Mouse (Mus musculus) embryonic facial prominence, embryonic 11.5 days (tissue): ENCODE results near the gene Casd1. TPM values are rescaled to one million over a fixed set of nuclear protein-coding genes. Genes with fewer than 3 reads are reported as not detected.
"Not testable (repeated sequence)": the region's sequence is repeated elsewhere in the genome, so short reads cannot be mapped to it uniquely, and the experiment has no call there.

Experiments used
- ATAC-seq: fragments of 200-750 bp; cut with Nextera tagmentation; replicated peaks from 2 replicates; pipeline ENCODE4 v1.8.0; 2017; ENCODE audit warnings: low read depth; ENCODE audit not compliant: insufficient number of reproducible peaks, low FRiP score, low TSS enrichment
- DNase-seq: peaks from one replicate; pipeline ENCODE4 v3.0.0-alpha.2; 2015; ENCODE audit warnings: low spot score
- H3K27ac ChIP-seq: fragments of 300-500 bp; sonication (generic); replicated peaks from 2 replicates; pipeline ENCODE4 v1.5.1; 2014; ENCODE audit warnings: mild to moderate bottlenecking, low read depth, low read length, control low read depth
- H3K27me3 ChIP-seq: fragments of 300-500 bp; sonication (generic); 2 replicates; pipeline ENCODE4 v1.6.1; 2014; ENCODE audit warnings: mild to moderate bottlenecking, low read length, moderate library complexity, mixed read lengths; ENCODE audit not compliant: control insufficient read depth, insufficient read depth
- H3K36me3 ChIP-seq: fragments of 300-500 bp; sonication (generic); replicated peaks from 2 replicates; pipeline ENCODE4 v1.6.1; 2014; ENCODE audit warnings: low read depth, mild to moderate bottlenecking, low read length, moderate library complexity, mixed read lengths; ENCODE audit not compliant: control insufficient read depth, insufficient read depth
- H3K4me1 ChIP-seq: fragments of 300-500 bp; sonication (generic); 2 replicates; pipeline ENCODE4 v1.6.1; 2014; ENCODE audit warnings: low read length, mixed read lengths; ENCODE audit not compliant: control insufficient read depth, insufficient read depth
- H3K4me2 ChIP-seq: fragments of 300-500 bp; sonication (generic); 2 replicates; pipeline ENCODE4 v1.6.1; 2014; ENCODE audit warnings: low read depth, mild to moderate bottlenecking, control low read depth, low read length, moderate library complexity
- H3K4me3 ChIP-seq: fragments of 300-500 bp; sonication (generic); 2 replicates; pipeline ENCODE4 v1.5.1; 2014; ENCODE audit warnings: low read depth, low read length, control low read depth
- H3K9ac ChIP-seq: fragments of 300-500 bp; sonication (generic); replicated peaks from 2 replicates; pipeline ENCODE4 v1.6.1; 2014; ENCODE audit warnings: mild to moderate bottlenecking, control low read depth, low read length
- H3K9me3 ChIP-seq: fragments of 300-500 bp; sonication (generic); replicated peaks from 2 replicates; pipeline ENCODE4 v1.6.1; 2016; ENCODE audit warnings: mild to moderate bottlenecking, low read length, inconsistent platforms, mixed read lengths; ENCODE audit not compliant: control insufficient read depth
- WGBS: fragments of 180-500 bp; shearing (Covaris S2); extraction: QIAGEN DNeasy Blood & Tissue Kit; methylation state at CpG from one replicate; pipeline ENCODE4 v1.1.7; 2014; 5-methylcytosine and 5-hydroxymethylcytosine counted together
- polyA plus RNA-seq: library from polyadenylated mRNA; unstranded; fragments of >200 nt; fragmentation: Nextera tagmentation; extraction: Ambion mirVana; gene quantifications from 2 replicates; pipeline ENCODE4 v1.2.1, GENCODE M21; 2014

Casd1 gene
- polyA plus RNA-seq, 1 experiment from 2014 or later: 61.6 TPM

DNA sequence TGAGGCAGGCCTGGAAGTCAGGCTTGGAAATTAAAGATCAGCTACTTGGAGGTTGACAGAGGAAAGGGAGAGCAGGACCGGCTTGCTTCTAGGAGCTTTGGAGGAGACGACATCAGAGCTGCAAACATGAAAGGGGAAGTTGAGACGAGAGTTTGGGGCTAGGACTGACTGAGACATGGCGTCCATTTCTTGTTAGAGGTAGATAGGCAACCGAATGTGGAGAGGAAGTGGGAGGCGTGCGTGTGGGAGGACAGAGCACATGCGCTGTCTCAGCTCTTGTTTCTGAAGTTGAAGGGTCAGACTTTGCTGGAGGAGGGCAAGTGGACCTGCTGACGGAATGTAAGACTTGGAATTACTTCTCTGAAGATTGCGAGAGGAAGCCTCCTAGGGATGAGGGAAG, 17.3 kb downstream of the Casd1 start:
- H3K36me3 ChIP-seq: peaks cover 3% of the 10 kb centered on the region; the same call in 1 of the 2 replicates
- ATAC-seq (no peak), DNase-seq (no peak)
- H3K4me1 ChIP-seq: no peaks in the 10 kb centered on the region
- H3K9ac ChIP-seq: no peak overlapping the region
- no peak overlapping the region for H3K4me3 ChIP-seq
- 84% methylated on average over 10 of the region's 10 CpGs for WGBS
- H3K4me2 ChIP-seq: no peak overlapping the region
- H3K27me3 ChIP-seq: no peaks in the 10 kb centered on the region
- H3K9me3 ChIP-seq: no peaks in the 10 kb centered on the region
- no peak overlapping the region for H3K27ac ChIP-seq

DNA sequence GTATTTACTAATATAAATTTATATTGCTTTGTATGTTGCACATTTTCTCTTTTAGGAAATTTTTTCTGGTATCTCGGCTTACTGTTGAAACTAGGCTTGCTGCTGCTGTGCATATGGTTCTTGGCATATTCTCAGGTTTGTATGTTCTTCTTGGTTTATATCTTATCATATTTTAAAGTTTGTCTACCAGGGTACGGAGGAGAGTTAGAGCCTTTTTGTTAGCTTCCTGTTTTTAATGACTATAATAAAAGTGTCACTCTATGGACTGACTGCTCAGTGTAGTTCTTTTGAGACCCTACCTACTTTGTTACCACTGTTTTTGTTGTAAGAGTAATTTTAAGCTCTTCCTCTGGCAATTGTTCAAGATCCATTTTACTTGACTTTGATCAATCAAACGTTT, 30.8 kb downstream of the Casd1 start:
- H3K27me3 ChIP-seq: no peaks in the 10 kb centered on the region
- DNase-seq: no peak
- no peak overlapping the region for H3K4me2 ChIP-seq
- WGBS: 74% methylated on average over 3 of the region's 3 CpGs
- no peak overlapping the region for H3K9ac ChIP-seq
- ATAC-seq: no peak
- no peaks in the 10 kb centered on the region for H3K36me3 ChIP-seq
- H3K4me1 ChIP-seq: no peaks in the 10 kb centered on the region
- H3K27ac ChIP-seq: no peak overlapping the region
- no peak overlapping the region for H3K4me3 ChIP-seq
- H3K9me3 ChIP-seq: no peaks in the 10 kb centered on the region

DNA sequence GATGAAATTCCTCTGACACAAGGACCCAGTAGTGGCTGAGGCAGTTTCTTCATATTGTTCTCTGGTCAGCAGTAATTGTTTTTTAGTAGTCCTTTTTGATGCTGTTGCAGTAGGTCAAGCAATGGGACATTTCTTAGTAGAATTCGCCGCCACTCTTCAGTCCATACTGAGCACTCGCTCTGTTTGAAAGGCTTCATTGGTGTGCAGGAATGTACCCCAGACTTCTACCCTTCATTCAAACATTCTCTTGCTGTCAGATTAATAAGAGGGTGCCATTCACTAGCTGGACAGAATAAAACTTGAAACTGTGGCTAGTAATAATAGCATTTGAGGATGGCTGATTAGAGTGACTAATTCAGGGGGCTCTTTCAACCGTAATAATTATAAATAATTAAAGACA, 32.5 kb downstream of the Casd1 start:
- Histone ChIP-seq H3K27me3 (no peaks in the 10 kb centered on the region), H3K4me1 (no peaks in the 10 kb centered on the region), H3K4me3 (no peak overlapping the region), H3K9me3 (no peaks in the 10 kb centered on the region), H3K27ac (no peak overlapping the region), H3K36me3 (no peaks in the 10 kb centered on the region), H3K4me2 (no peak overlapping the region), H3K9ac (no peak overlapping the region)
- ATAC-seq: no peak; the same call in 1 of the 2 replicates
- WGBS: 80% methylated on average over 4 of the region's 4 CpGs
- DNase-seq: peak; percentile 12

DNA sequence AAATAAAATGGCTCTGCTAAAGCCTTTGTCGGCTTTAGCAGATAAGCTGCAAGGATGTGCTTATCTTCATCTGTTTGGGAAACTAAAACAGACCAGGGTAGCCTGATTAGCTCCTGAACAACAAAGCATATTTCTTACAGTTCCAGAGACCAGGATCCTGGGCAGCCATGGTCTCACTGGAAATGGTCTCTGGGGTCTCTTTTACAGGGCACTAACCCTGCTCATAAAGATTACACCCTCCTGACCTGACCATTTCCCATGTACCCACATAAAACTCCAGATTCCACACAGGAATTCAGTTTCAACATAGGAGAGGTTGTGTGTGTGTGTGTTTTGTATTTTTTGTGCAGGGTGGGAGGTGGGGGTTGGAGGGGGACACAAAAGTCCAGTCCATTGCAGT, 34.2 kb downstream of the Casd1 start:
- ATAC-seq: no peak
- Histone ChIP-seq H3K27ac (no peak overlapping the region), H3K9ac (no peak overlapping the region), H3K27me3 (no peaks in the 10 kb centered on the region), H3K9me3 (no peaks in the 10 kb centered on the region), H3K4me1 (no peaks in the 10 kb centered on the region), H3K36me3 (no peaks in the 10 kb centered on the region), H3K4me3 (no peak overlapping the region), H3K4me2 (no peak overlapping the region)
- no peak for DNase-seq
- WGBS: 73% methylated on average over 1 of the region's 1 CpGs

DNA sequence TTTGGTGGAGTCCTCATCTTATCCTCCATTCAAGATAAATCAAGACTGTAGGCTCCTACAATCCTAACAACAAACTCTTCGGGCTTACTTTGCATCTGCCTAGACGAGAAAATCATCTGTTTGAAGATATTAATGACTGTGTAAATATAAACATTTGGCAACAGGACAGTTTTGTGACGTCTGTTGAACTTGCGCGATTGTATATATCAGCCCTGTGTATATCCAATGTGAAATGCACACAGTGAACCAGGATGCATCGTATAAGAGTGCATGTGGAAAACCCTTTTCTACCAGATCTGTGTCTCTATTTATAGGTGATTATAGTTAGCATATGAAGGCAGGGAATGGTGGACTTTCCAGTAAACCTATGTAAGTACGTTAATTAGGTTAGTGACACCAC, 41.4 kb downstream of the Casd1 start:
- Histone ChIP-seq H3K27me3 (no peaks in the 10 kb centered on the region), H3K4me1 (no peaks in the 10 kb centered on the region), H3K9me3 (no peaks in the 10 kb centered on the region), H3K9ac (no peak overlapping the region), H3K27ac (no peak overlapping the region), H3K4me3 (no peak overlapping the region), H3K36me3 (no peaks in the 10 kb centered on the region; the same call in 1 of the 2 replicates), H3K4me2 (no peak overlapping the region)
- WGBS: 92% methylated on average over 7 of the region's 7 CpGs
- DNase-seq (no peak), ATAC-seq (no peak)

DNA sequence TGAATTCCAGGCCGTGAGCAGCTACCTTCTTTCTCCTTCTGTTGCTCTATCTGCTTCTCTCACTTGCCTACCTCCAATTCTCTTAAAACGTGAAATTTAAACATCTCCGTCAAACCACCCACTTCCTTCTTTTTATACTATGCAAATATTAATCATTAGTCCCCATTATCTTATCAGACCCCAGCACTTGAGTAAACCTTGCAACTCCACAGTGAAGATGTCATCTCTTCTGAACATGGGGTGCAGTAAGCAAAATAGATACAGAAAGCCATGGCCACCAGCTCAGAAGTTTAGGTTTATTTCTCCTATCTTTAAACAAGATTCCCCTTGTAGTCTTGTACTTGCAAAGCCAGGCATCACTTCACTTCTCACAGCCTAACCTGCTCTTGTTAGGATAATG, 46.7 kb downstream of the Casd1 start:
- Histone ChIP-seq H3K4me2 (no peak overlapping the region), H3K4me3 (no peak overlapping the region), H3K27ac (no peak overlapping the region), H3K4me1 (no peaks in the 10 kb centered on the region), H3K9ac (no peak overlapping the region), H3K36me3 (no peaks in the 10 kb centered on the region), H3K27me3 (no peaks in the 10 kb centered on the region), H3K9me3 (no peaks in the 10 kb centered on the region)
- ATAC-seq: no peak
- no peak for DNase-seq
- WGBS: 88% methylated on average over 3 of the region's 3 CpGs

DNA sequence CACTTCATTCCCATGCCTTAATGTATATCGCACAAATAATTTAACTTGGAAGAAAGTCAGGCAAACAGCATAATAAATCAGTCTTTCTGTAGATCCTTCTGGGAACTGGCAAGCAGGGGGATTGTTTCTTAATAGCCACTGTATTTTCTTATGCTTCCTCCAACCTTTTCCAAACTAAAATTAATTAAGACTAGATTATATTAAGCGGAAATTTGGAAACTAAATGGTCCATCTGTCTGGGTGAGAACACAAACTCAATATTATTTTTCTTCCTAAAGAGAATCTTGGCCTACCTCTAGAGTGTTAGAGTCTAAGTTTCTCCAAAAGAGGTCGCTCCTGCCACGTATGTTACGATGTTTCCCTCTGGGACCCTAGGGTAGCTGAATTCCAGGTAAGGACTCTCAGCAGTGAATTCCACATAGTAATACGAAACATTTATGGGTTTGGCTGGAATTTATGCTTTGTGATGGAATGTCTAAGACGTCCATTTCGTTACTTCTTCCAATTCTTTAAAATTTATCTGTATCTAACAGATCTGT, 52.0 kb downstream of the Casd1 start:
- Histone ChIP-seq H3K36me3 (no peaks in the 10 kb centered on the region), H3K4me3 (no peak overlapping the region), H3K9ac (no peak overlapping the region), H3K9me3 (no peaks in the 10 kb centered on the region), H3K4me1 (no peaks in the 10 kb centered on the region), H3K27ac (no peak overlapping the region), H3K4me2 (no peak overlapping the region), H3K27me3 (no peaks in the 10 kb centered on the region)
- 84% methylated on average over 8 of the region's 8 CpGs for WGBS
- ATAC-seq: no peak
- peak; percentile 23 for DNase-seq

DNA sequence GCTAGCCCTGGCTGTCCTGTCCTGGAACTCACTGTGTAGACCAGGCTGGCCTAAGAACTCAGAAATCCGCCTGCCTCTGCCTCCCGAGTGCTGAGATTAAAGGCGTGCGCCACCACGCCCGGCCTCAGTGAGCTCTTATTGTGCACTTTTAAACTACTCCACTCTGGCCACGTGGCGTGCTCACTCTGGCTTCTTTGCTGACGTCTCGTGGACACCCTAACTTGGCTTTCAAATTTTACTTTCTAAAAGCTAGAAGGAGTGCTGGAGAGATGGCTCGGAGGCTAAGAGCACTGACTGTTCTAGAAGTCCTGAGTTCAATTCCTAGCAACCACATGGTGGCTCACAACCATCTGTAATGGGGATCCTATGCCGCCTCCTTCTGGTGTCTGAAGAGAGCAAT, 53.1 kb downstream of the Casd1 start:
- not testable (repeated sequence) for H3K27me3 ChIP-seq, H3K36me3 ChIP-seq, H3K27ac ChIP-seq, H3K4me3 ChIP-seq, ATAC-seq, H3K9me3 ChIP-seq, H3K9ac ChIP-seq, H3K4me2 ChIP-seq, DNase-seq, H3K4me1 ChIP-seq
- 95% methylated on average over 12 of the region's 12 CpGs for WGBS
